26 mouse cellular contexts compared by ENCODE assay signal in genomic region chr2:171753502-171753901, GRCm38 (mm10).
DNase-seq lines count a peak whose midpoint lies in the region; ATAC-seq and TF ChIP-seq lines count a peak whose summit lies in the region.
"Had no signal": no experiment of that assay in that cellular context is flagged by ENCODE, and none has a peak within 500 bp of the region (broad histone marks: within the 10 kb centered on the region; RNA-seq: fewer than 3 reads in every experiment).

No protein-coding gene starts in this region.

- peak; percentile 33 to 37 for DNase-seq in cerebellum, postnatal 14 days
- peak; percentile 35 for DNase-seq in hindbrain, postnatal 0 days (ENCODE audit: low spot score)
- DNase-seq in ES-CJ7 (ENCODE audit: low read depth, low spot score) (peak; percentile 41), ZHBTc4 (ENCODE audit: low read depth, low spot score) (peak; percentile 66)
- DNase-seq in spleen, adult 18-20 months: no peak
- no peak for DNase-seq in adrenal gland, postnatal 4 days (ENCODE audit: low spot score in 2 of 2)
- DNase-seq: adrenal gland, postnatal 25 days; embryo, embryonic 11 days; gastrocnemius, postnatal 10 days; heart, postnatal 10 days; kidney, adult 9 months; kidney, postnatal 14 days; layer of hippocampus, adult 9-11 months; lung, embryonic 14.5 days; lung, postnatal 14 days; thymus, adult 18-20 months; thymus, postnatal 25 days had no signal

- H3K27ac ChIP-seq in hindbrain, postnatal 0 days: no peak overlapping the region
- H3K27ac ChIP-seq in hindbrain, embryonic 13.5 days: no peak overlapping the region
- H3K27ac ChIP-seq: embryonic facial prominence, embryonic 12.5 days; heart, embryonic 13.5 days; hindbrain, embryonic 10.5 days; liver, embryonic 15.5 days had no signal

- H3K9ac ChIP-seq in hindbrain, postnatal 0 days (replicated peaks; ENCODE audit: low read length): no peak overlapping the region
- no peak overlapping the region for H3K9ac ChIP-seq in hindbrain, embryonic 13.5 days
- H3K9ac ChIP-seq: embryonic facial prominence, embryonic 12.5 days; heart, embryonic 13.5 days; liver, embryonic 15.5 days; lung, embryonic 14.5 days had no signal

- no peak for TF ChIP-seq CTCF in hindbrain, postnatal 0 days (IDR thresholded peaks at IDR 0.05; ENCODE audit: low read depth)

- H3K4me3 ChIP-seq in hindbrain, postnatal 0 days (ENCODE audit: low read length): no peak overlapping the region
- H3K4me3 ChIP-seq in hindbrain, embryonic 13.5 days: no peak overlapping the region
- H3K4me3 ChIP-seq: embryonic facial prominence, embryonic 12.5 days; heart, embryonic 13.5 days; hindbrain, embryonic 10.5 days; liver, embryonic 15.5 days had no signal

- H3K4me1 ChIP-seq in hindbrain, postnatal 0 days (ENCODE audit: insufficient read depth, low read length): no peaks in the 10 kb centered on the region
- no peaks in the 10 kb centered on the region for H3K4me1 ChIP-seq in hindbrain, embryonic 13.5 days (replicated peaks)
- H3K4me1 ChIP-seq: embryonic facial prominence, embryonic 12.5 days; heart, embryonic 13.5 days; hindbrain, embryonic 10.5 days; liver, embryonic 15.5 days had no signal

- no peak overlapping the region for H3K4me2 ChIP-seq in hindbrain, postnatal 0 days (ENCODE audit: low read depth, low read length)
- H3K4me2 ChIP-seq in hindbrain, embryonic 13.5 days: no peak overlapping the region
- H3K4me2 ChIP-seq: embryonic facial prominence, embryonic 12.5 days; heart, embryonic 13.5 days; liver, embryonic 15.5 days; lung, embryonic 14.5 days; midbrain, embryonic 11.5 days had no signal

- no peaks in the 10 kb centered on the region for H3K36me3 ChIP-seq in hindbrain, postnatal 0 days (ENCODE audit: insufficient read depth, low read length)
- no peaks in the 10 kb centered on the region for H3K36me3 ChIP-seq in hindbrain, embryonic 13.5 days
- H3K36me3 ChIP-seq: embryonic facial prominence, embryonic 12.5 days; heart, embryonic 13.5 days; hindbrain, embryonic 10.5 days; liver, embryonic 15.5 days had no signal

- H3K9me3 ChIP-seq in hindbrain, postnatal 0 days (ENCODE audit: low read length): no peaks in the 10 kb centered on the region
- no peaks in the 10 kb centered on the region for H3K9me3 ChIP-seq in hindbrain, embryonic 13.5 days
- H3K9me3 ChIP-seq: embryonic facial prominence, embryonic 12.5 days; heart, embryonic 13.5 days; hindbrain, embryonic 10.5 days had no signal

- H3K27me3 ChIP-seq in hindbrain, postnatal 0 days (ENCODE audit: insufficient read depth, low read length): no peaks in the 10 kb centered on the region
- H3K27me3 ChIP-seq in hindbrain, embryonic 13.5 days: no peaks in the 10 kb centered on the region
- H3K27me3 ChIP-seq: embryonic facial prominence, embryonic 12.5 days; heart, embryonic 13.5 days; liver, embryonic 15.5 days had no signal

- WGBS in hindbrain, postnatal 0 days: 58% methylated on average over 9 of the region's 9 CpGs
- WGBS in hindbrain, embryonic 13.5 days: 72% methylated on average over 9 of the region's 9 CpGs

- no peak for ATAC-seq in cerebellum, adult (ENCODE audit: insufficient number of reproducible peaks, low FRiP score, low TSS enrichment)
- ATAC-seq in hindbrain, postnatal 0 days: no peak
- no peak for ATAC-seq in hindbrain, embryonic 13.5 days (ENCODE audit: low FRiP score)
- ATAC-seq: forebrain, embryonic 14.5 days; intestine, postnatal 0 days had no signal

Comparison
In these comparisons a context has a peak if more than half of its experiments do, and no peak if none do; other contexts are left out.
1. DNase-seq: peak in cerebellum, postnatal 14 days (2 of 2), hindbrain, postnatal 0 days (single experiment), ES-CJ7 (single experiment) and ZHBTc4 (single experiment); none in spleen, adult 18-20 months (0 of 2) and adrenal gland, postnatal 4 days (0 of 2).